Mouse (Mus musculus) urinary bladder, adult 2 months (tissue): ENCODE data around the gene Adck1. TPM values are rescaled to one million over a fixed set of nuclear protein-coding genes. Genes with fewer than 3 reads are reported as not detected.
"Not testable (repeated sequence)": the region's sequence is repeated elsewhere in the genome, so short reads cannot be mapped to it uniquely, and the experiment has no call there.

Experiments
- DNase-seq: peaks from one replicate; pipeline ENCODE4 v3.0.0; 2022; ENCODE audit warnings: low spot score
- polyA plus RNA-seq: library from polyadenylated mRNA; depleted of rRNA; stranded (reverse); fragments of >200 nt; gene quantifications from 2 replicates; pipeline ENCODE4 v1.2.3, GENCODE M21; 2012

The Adck1 gene
- polyA plus RNA-seq, 1 experiment: 22.7 TPM

DNA sequence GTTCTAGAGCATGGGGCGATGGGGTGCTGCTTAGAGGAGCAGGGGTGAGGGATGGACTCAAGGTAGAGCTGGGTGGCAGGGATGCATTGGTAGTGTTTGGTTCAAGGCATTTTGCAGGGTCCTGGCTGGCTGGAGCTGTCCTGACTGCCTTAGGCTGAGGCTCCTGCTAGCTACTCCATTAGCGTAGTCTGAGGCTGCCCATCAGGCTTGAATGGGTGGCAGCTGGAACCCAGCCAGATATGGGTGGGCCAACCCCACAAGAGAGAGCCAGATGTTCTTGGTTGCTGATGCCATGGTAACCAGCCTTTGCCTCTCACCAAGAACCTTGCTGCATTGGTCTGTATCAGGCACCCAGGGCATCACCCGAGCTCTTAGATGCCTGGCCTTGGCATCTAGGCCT, 66.6 kb downstream of the Adck1 start:
- no peak for DNase-seq

DNA sequence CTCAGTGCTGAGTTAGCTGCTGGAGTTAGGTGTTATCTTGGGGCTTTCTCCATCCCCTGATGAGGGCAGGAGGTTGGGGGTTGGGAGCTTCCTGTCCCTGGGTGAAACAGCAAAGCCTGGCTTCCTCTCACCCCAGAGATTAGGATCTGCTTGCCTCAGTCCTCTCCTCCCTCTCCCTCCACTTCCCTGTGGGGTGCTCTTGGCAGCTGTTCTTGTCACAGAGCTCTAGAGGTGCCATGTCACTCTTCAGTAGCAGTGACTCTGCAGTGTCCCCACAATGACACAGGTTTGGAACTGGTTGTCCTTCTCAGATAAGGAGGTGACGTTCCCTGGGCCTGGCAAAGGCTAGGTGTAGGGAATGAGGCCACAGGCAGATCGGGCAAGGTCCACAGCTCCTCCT, 68.4 kb downstream of the Adck1 start:
- no peak for DNase-seq

GRCm38 (mm10) chr12:88432277-88432676, 71.9 kb downstream of the Adck1 start:
- no peak for DNase-seq

DNA sequence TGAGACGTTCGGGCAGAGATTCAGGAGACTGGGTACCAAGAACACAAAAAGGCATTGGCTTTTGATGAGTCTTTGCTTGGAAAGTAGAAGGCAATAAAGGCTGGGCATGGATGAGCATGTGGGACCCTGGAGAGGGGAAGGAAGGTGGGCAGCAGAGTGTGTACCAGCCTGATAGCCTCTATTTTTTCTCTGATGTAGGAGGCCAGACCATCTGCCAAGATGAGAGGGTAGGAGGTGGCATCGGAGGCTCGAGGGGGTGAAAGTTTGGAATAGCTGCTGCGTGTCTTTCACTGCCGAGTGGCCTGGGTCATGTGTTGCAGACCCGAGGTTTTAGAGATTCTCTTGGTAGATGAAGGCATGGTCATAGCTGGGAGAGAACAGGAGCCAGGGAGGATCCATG, 72.8 kb downstream of the Adck1 start:
- no peak for DNase-seq

GRCm38 (mm10) chr12:88436962-88437750, 76.8 kb downstream of the Adck1 start:
- DNase-seq: no peak

- no peak for DNase-seq
Measured at GRCm38 (mm10) chr12:88441922-88442809, 81.8 kb downstream of the Adck1 start.

DNA sequence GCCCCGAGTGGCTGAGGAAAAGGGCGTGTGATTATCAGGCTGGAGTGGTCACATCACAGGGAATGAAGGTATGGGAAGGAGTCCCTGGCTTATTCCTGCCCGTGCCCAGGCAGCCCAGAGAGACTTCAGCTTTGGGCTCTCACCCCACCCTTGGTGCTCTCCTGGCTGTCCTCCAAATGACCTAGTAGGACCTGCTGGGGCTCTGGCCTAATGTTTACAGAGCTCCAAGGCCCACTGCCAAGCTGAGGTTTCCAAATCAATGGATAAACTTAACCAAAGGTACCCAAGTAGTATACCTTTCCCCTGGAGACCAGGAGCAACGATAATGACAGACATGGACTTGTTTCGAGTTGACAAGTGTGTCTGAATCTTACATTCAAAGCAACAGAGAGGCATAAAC, 83.7 kb downstream of the Adck1 start:
- no peak for DNase-seq

DNA sequence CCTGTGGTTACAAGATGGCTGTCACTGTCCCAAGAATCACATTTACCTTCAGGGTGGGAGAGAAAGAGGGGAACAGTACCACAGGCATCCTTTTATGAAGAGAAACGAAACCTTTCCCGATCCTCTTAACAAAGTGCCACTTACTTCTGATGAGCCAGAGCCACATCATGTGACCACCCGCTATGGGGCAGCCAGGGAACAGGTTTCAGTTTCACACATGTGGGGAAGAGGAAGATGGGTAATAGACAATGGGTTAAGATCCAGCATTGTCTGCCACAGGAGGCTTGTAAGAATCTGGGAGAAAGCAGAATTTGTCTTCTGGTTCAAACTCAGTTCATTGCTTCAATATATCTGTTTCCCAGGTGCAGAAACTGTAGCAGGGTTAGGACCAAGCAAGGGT, 85.1 kb downstream of the Adck1 start:
- no peak for DNase-seq

DNA sequence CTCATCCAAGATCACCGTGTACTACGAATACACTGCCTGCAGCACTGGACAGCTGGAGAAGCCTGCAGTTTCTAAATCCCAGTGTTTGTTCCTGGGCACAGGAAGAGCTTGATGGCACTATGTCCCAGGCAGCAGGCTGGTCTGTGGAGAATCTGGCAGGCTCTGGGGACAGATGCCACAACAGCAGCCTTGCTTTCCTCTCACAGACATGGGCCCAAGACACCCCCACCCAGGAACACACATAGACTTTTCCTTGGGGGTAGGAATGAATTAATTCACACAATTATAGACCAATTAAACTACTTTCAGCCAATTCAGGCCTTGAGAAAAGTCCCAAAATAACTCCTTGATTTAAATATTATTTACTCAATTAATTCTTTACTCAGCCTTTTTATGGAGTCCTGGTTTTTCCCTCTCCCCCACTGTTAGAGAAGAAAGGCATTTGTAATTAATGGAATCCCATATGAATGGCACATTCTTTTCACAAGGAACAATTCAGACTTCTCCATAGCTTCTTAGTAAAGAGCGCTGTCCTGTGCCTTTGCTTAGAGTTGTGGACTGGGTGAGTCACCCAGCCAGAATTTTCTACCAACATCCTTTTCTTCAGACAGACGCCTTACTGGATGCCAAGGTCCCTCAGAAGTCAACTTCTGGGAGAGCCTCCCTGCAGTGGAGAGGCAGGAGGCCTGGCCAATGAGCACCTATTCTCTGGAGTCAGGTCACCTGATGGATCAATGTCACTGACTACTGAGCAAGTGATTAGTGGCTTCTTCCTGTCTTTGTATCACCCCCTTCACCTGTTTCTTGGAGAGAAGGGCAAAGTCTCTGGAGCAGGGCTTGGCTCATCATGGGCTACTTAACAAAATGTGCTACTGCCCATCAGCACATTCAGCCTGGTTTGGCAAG, 90.6 kb downstream of the Adck1 start:
- DNase-seq: no peak

GRCm38 (mm10) chr12:88454701-88455410, 94.5 kb downstream of the Adck1 start:
- no peak for DNase-seq

DNA sequence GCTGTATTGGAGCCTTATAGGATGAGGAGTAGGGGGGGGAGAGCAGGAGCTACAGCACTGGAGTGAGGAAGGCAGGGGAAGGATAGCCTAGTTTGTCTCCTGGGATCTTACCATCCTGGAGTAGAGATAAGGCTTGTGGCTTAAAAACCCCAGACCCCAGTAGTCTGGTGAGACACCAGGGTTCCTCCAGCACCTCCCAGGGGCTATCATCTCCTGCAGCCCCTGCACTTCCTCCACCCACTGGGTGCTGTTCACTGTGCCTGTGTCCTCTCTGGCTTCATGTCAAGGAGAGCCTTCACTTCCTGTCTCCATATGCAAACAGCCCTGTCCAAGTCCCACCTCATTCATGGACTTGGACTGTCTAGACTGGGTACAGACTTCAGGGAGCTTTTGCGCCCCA, 96.7 kb downstream of the Adck1 start:
- DNase-seq: no peak

- DNase-seq: no peak
Measured at GRCm38 (mm10) chr12:88458936-88459335, 98.6 kb downstream of the Adck1 start.

GRCm38 (mm10) chr12:88459461-88459860, 99.1 kb downstream of the Adck1 start:
- no peak for DNase-seq

GRCm38 (mm10) chr12:88461026-88461425, 100.7 kb downstream of the Adck1 start:
- no peak for DNase-seq

DNA sequence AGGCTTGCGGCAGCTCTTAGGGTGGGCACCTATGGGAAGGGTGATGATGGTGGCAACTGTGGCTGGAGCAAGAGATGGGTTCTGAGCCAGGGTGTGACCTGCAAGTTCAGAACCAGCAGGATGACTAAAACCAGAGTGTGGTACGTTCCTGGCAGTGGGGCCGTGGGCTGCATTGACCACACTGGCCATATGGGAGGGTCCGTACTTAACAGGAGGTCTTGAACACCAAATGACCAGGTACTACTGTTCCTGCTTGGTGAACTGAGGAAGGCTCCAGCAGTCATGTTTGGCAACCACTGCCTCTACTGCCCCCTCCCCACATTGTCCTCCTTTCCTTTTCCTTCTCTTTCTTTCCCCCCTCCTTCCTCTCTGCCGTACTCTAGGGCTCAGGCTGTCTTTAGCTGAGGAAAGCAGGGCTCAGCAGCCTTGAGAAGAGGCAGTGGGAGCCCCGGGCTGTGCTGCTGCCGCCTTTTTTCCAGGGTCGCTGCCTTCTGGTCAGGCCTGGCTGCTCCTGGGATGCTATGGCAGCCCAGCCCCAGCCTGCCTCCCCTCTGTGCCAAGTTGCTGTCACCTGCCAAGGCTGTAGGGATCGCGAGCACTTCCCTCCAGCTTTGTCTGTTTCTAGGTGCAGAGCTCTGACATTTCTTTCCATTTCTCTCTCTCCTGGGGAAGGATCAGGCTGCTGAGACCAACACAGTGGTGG, 103.4 kb downstream of the Adck1 start:
- no peak for DNase-seq

DNA sequence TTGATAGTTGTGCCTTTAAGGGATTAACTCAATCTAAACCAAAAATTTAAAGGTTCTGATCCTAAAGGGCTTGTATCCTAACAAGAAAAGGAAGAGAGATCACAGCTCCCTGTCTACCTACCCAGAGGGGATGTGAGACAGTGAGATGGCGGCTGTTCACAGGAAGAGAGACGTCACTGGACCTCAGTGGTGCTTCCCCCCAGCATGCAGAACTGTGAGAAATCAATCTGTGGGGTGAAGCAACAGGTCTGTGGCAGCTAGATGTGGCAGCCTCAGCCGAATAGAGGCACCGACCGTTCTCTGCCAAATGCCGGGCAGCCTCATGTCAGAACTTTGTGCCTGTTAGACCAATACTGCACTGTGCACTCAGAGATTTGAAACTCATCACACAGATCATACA, 106.4 kb downstream of the Adck1 start:
- DNase-seq: no peak

DNA sequence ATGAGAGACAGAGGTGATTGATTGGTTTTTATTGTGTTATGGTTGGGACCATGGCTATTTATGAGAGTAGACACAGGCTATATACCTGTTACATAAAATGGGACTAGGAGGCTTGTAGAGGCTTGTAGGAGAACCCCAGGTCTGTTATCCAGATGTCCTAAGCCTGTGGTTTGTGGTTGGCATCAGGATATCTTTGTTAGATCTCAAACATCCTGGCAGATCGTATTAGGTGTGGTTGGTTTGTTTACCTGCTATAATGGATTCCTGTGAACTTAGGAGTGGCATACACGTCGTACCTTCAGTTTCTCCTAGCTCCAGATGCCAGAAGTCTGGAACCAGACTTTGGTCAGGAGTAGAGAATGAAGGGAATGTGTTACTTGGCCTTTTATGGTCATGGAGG, 106.9 kb downstream of the Adck1 start:
- no peak for DNase-seq

GRCm38 (mm10) chr12:88467935-88468465, 107.6 kb downstream of the Adck1 start:
- no peak for DNase-seq

GRCm38 (mm10) chr12:88468691-88469090, 108.3 kb downstream of the Adck1 start:
- no peak for DNase-seq

GRCm38 (mm10) chr12:88471884-88472283, 111.5 kb downstream of the Adck1 start:
- DNase-seq: not testable (repeated sequence)
